Mouse (Mus musculus) right cerebral cortex, postnatal 10 days (tissue): ENCODE data around the gene Snapc3.
A peak's percentile ranks its signal among the peaks of the same experiment; 100 is the strongest.

Source experiments
- DNase-seq, 2 experiments: peaks; one replicate each; pipeline ENCODE4 v3.0.0; 2021; ENCODE audit warnings: low spot score in 2 of 2

Gene Snapc3

GRCm38 (mm10) chr4:83417160-83417819, at the start of gene Snapc3:
Gene Snapc3, plus strand, starts transcription at chr4:83417724.
- peak; percentile 98 for DNase-seq

- peak; percentile 37 for DNase-seq
Observed at GRCm38 (mm10) chr4:83373381-83373780, 44.1 kb upstream of the Snapc3 start.

- no peak for DNase-seq
Observed at GRCm38 (mm10) chr4:83375650-83376049, 41.9 kb upstream of the Snapc3 start.

GRCm38 (mm10) chr4:83376461-83377015, 41.0 kb upstream of the Snapc3 start:
- no peak for DNase-seq

- DNase-seq, result no peak
Observed at GRCm38 (mm10) chr4:83379036-83379435, 38.5 kb upstream of the Snapc3 start.

- no peak for DNase-seq
Observed at GRCm38 (mm10) chr4:83379746-83380145, 37.8 kb upstream of the Snapc3 start.

GRCm38 (mm10) chr4:83380266-83380665, 37.3 kb upstream of the Snapc3 start:
- DNase-seq, result no peak

GRCm38 (mm10) chr4:83383899-83384490, 33.5 kb upstream of the Snapc3 start:
- no peak for DNase-seq

GRCm38 (mm10) chr4:83385091-83385490, 32.4 kb upstream of the Snapc3 start:
- no peak for DNase-seq

- DNase-seq, result no peak
Observed at GRCm38 (mm10) chr4:83390551-83390950, 27.0 kb upstream of the Snapc3 start.

- DNase-seq, result no peak
Observed at GRCm38 (mm10) chr4:83391956-83392355, 25.6 kb upstream of the Snapc3 start.

- no peak for DNase-seq
Observed at GRCm38 (mm10) chr4:83393733-83394132, 23.8 kb upstream of the Snapc3 start.

- peak in 1 of 2 experiments; percentile 56 for DNase-seq
Observed at GRCm38 (mm10) chr4:83396346-83396745, 21.2 kb upstream of the Snapc3 start.

- DNase-seq, result peak; percentile 56 to 62
Observed at GRCm38 (mm10) chr4:83396996-83397770, 20.3 kb upstream of the Snapc3 start.

GRCm38 (mm10) chr4:83398527-83398926, 19.0 kb upstream of the Snapc3 start:
- DNase-seq, result no peak

- DNase-seq, result no peak
Observed at GRCm38 (mm10) chr4:83400691-83401595, 16.6 kb upstream of the Snapc3 start.

GRCm38 (mm10) chr4:83401712-83402111, 15.8 kb upstream of the Snapc3 start:
- DNase-seq, result no peak

GRCm38 (mm10) chr4:83407688-83408087, 9.8 kb upstream of the Snapc3 start:
- no peak for DNase-seq

GRCm38 (mm10) chr4:83409867-83410505, 7.5 kb upstream of the Snapc3 start:
- no peak for DNase-seq

- no peak for DNase-seq
Observed at GRCm38 (mm10) chr4:83412060-83412459, 5.5 kb upstream of the Snapc3 start.

GRCm38 (mm10) chr4:83414241-83414824, 3.2 kb upstream of the Snapc3 start:
- DNase-seq, result no peak
